Mouse (Mus musculus) neural tube, embryonic 14.5 days (tissue): ENCODE measurements around the gene Ap3b1. TPM values are rescaled to one million over a fixed set of nuclear protein-coding genes. Genes with fewer than 3 reads are reported as not detected.

ENCODE experiments used
- ATAC-seq: fragments of 200-750 bp; cut with Nextera tagmentation; 2 replicates; pipeline ENCODE4 v1.8.0; 2017; ENCODE audit warnings: low read depth, mild to moderate bottlenecking, moderate TSS enrichment, moderate library complexity
- H3K27ac ChIP-seq: fragments of 300-500 bp; sonication (generic); 2 replicates; pipeline ENCODE4 v1.5.1; 2014; ENCODE audit warnings: low read depth, mild to moderate bottlenecking, control low read depth, low read length, moderate library complexity, mixed read lengths
- H3K27me3 ChIP-seq: fragments of 300-500 bp; sonication (generic); 2 replicates; pipeline ENCODE4 v1.6.1; 2014; ENCODE audit warnings: low read length; ENCODE audit not compliant: control insufficient read depth, insufficient read depth
- H3K36me3 ChIP-seq: fragments of 300-500 bp; sonication (generic); 2 replicates; pipeline ENCODE4 v1.6.1; 2014; ENCODE audit warnings: low read length, mixed read lengths; ENCODE audit not compliant: control insufficient read depth, insufficient read depth
- H3K4me1 ChIP-seq: fragments of 300-500 bp; sonication (generic); 2 replicates; pipeline ENCODE4 v1.6.1; 2014; ENCODE audit warnings: low read length; ENCODE audit not compliant: control insufficient read depth, insufficient read depth
- H3K4me2 ChIP-seq: fragments of 300-500 bp; sonication (generic); 2 replicates; pipeline ENCODE4 v1.6.1; 2014; ENCODE audit warnings: mild to moderate bottlenecking, low read depth, low read length, control low read depth
- H3K4me3 ChIP-seq: fragments of 300-500 bp; sonication (generic); 2 replicates; pipeline ENCODE4 v1.5.1; 2014; ENCODE audit warnings: low read depth, low read length, control low read depth, mixed read lengths
- H3K9ac ChIP-seq: fragments of 300-500 bp; sonication (generic); replicated peaks from 2 replicates; pipeline ENCODE4 v1.6.1; 2014; ENCODE audit warnings: low read depth, mild to moderate bottlenecking, control low read depth, low read length, mixed read lengths
- H3K9me3 ChIP-seq: fragments of 300-500 bp; sonication (generic); 2 replicates; pipeline ENCODE4 v1.6.1; 2016; ENCODE audit warnings: low read length; ENCODE audit not compliant: control insufficient read depth
- WGBS: fragments of 180-500 bp; shearing (Covaris S2); extraction: QIAGEN DNeasy Blood & Tissue Kit; methylation state at CpG from one replicate; pipeline ENCODE4 v1.1.7; 2014; 5-methylcytosine and 5-hydroxymethylcytosine counted together
- polyA plus RNA-seq: library from polyadenylated mRNA; unstranded; fragments of >200 nt; fragmentation: Nextera tagmentation; extraction: Ambion mirVana; gene quantifications from 2 replicates; pipeline ENCODE4 v1.2.1, GENCODE M21; 2014

Ap3b1 gene
- polyA plus RNA-seq, 1 experiment from 2014 or later, result 29.7 TPM

- Histone ChIP-seq H3K36me3 (no peaks in the 10 kb centered on the region), H3K4me2 (no peak overlapping the region), H3K27ac (no peak overlapping the region), H3K27me3 (no peaks in the 10 kb centered on the region), H3K9ac (no peak overlapping the region), H3K4me3 (no peak overlapping the region), H3K4me1 (no peaks in the 10 kb centered on the region), H3K9me3 (no peaks in the 10 kb centered on the region)
- no peak for ATAC-seq
- 96% methylated on average over 3 of the region's 3 CpGs for WGBS
Observed at GRCm38 (mm10) chr13:94384931-94385570, 26.3 kb downstream of the Ap3b1 start.

GRCm38 (mm10) chr13:94388566-94388965 lies 29.8 kb downstream of the Ap3b1 start:
- Histone ChIP-seq H3K27me3 (no peaks in the 10 kb centered on the region), H3K4me3 (no peak overlapping the region), H3K4me1 (no peaks in the 10 kb centered on the region), H3K27ac (no peak overlapping the region), H3K9me3 (no peaks in the 10 kb centered on the region), H3K4me2 (no peak overlapping the region), H3K9ac (no peak overlapping the region), H3K36me3 (no peaks in the 10 kb centered on the region)
- 86% methylated on average over 3 of the region's 3 CpGs for WGBS
- ATAC-seq, result no peak

- no peak overlapping the region for H3K27ac ChIP-seq
- no peaks in the 10 kb centered on the region for H3K4me1 ChIP-seq
- no peaks in the 10 kb centered on the region for H3K27me3 ChIP-seq
- no peak overlapping the region for H3K4me2 ChIP-seq
- no peak overlapping the region for H3K9ac ChIP-seq
- no peak overlapping the region for H3K4me3 ChIP-seq
- WGBS, result 89% methylated on average over 2 of the region's 2 CpGs
- no peaks in the 10 kb centered on the region for H3K36me3 ChIP-seq
- no peaks in the 10 kb centered on the region for H3K9me3 ChIP-seq
- ATAC-seq, result no peak
Observed at GRCm38 (mm10) chr13:94389541-94389940, 30.8 kb downstream of the Ap3b1 start.

GRCm38 (mm10) chr13:94392282-94392681 lies 33.5 kb downstream of the Ap3b1 start:
- ATAC-seq, result no peak
- Histone ChIP-seq H3K4me2 (no peak overlapping the region), H3K4me1 (no peaks in the 10 kb centered on the region), H3K9me3 (no peaks in the 10 kb centered on the region), H3K9ac (no peak overlapping the region), H3K4me3 (no peak overlapping the region), H3K27me3 (no peaks in the 10 kb centered on the region), H3K36me3 (no peaks in the 10 kb centered on the region; the same call in 1 of the 2 replicates), H3K27ac (no peak overlapping the region)
- 91% methylated on average over 5 of the region's 5 CpGs for WGBS

GRCm38 (mm10) chr13:94394486-94394885 lies 35.7 kb downstream of the Ap3b1 start:
- H3K27me3 ChIP-seq, result no peaks in the 10 kb centered on the region
- no peak overlapping the region for H3K27ac ChIP-seq
- no peak overlapping the region for H3K4me2 ChIP-seq
- H3K36me3 ChIP-seq, result no peaks in the 10 kb centered on the region; the same call in 1 of the 2 replicates
- WGBS, result 56% methylated on average over 9 of the region's 9 CpGs
- no peak overlapping the region for H3K9ac ChIP-seq
- no peaks in the 10 kb centered on the region for H3K9me3 ChIP-seq
- ATAC-seq, result no peak
- H3K4me3 ChIP-seq, result no peak overlapping the region
- no peaks in the 10 kb centered on the region for H3K4me1 ChIP-seq

GRCm38 (mm10) chr13:94395763-94396162 lies 37.0 kb downstream of the Ap3b1 start:
- no peaks in the 10 kb centered on the region for H3K27me3 ChIP-seq
- H3K9ac ChIP-seq, result no peak overlapping the region
- H3K4me1 ChIP-seq, result no peaks in the 10 kb centered on the region
- 85% methylated on average over 8 of the region's 8 CpGs for WGBS
- no peaks in the 10 kb centered on the region for H3K9me3 ChIP-seq
- H3K27ac ChIP-seq, result no peak overlapping the region
- no peak overlapping the region for H3K4me3 ChIP-seq
- H3K36me3 ChIP-seq, result no peaks in the 10 kb centered on the region; the same call in 1 of the 2 replicates
- no peak for ATAC-seq
- H3K4me2 ChIP-seq, result no peak overlapping the region

- Histone ChIP-seq H3K4me3 (no peak overlapping the region), H3K36me3 (no peaks in the 10 kb centered on the region; the same call in 1 of the 2 replicates), H3K9me3 (no peaks in the 10 kb centered on the region), H3K4me2 (no peak overlapping the region), H3K27me3 (no peaks in the 10 kb centered on the region), H3K9ac (no peak overlapping the region), H3K4me1 (no peaks in the 10 kb centered on the region), H3K27ac (no peak overlapping the region)
- ATAC-seq, result no peak
- WGBS, result 93% methylated on average over 10 of the region's 10 CpGs
Observed at GRCm38 (mm10) chr13:94396392-94396920, 37.7 kb downstream of the Ap3b1 start.

- no peak overlapping the region for H3K9ac ChIP-seq
- H3K36me3 ChIP-seq, result no peaks in the 10 kb centered on the region; the same call in 1 of the 2 replicates
- no peak overlapping the region for H3K27ac ChIP-seq
- whole genome bisulfite sequencing, result 75% methylated on average over 12 of the region's 12 CpGs
- H3K27me3 ChIP-seq, result no peaks in the 10 kb centered on the region
- ATAC-seq, result no peak
- H3K4me3 ChIP-seq, result no peak overlapping the region
- no peaks in the 10 kb centered on the region for H3K4me1 ChIP-seq
- no peaks in the 10 kb centered on the region for H3K9me3 ChIP-seq
- no peak overlapping the region for H3K4me2 ChIP-seq
Observed at GRCm38 (mm10) chr13:94398568-94399374, 40.0 kb downstream of the Ap3b1 start.

GRCm38 (mm10) chr13:94400465-94400864 lies 41.7 kb downstream of the Ap3b1 start:
- Histone ChIP-seq H3K4me1 (no peaks in the 10 kb centered on the region), H3K4me2 (no peak overlapping the region), H3K9me3 (no peaks in the 10 kb centered on the region), H3K27me3 (no peaks in the 10 kb centered on the region), H3K27ac (no peak overlapping the region), H3K4me3 (no peak overlapping the region), H3K9ac (no peak overlapping the region), H3K36me3 (peaks cover 10% of the 10 kb centered on the region; the same call in 1 of the 2 replicates)
- 94% methylated on average over 8 of the region's 8 CpGs for WGBS
- no peak for ATAC-seq
